In the genomic region with DNA sequence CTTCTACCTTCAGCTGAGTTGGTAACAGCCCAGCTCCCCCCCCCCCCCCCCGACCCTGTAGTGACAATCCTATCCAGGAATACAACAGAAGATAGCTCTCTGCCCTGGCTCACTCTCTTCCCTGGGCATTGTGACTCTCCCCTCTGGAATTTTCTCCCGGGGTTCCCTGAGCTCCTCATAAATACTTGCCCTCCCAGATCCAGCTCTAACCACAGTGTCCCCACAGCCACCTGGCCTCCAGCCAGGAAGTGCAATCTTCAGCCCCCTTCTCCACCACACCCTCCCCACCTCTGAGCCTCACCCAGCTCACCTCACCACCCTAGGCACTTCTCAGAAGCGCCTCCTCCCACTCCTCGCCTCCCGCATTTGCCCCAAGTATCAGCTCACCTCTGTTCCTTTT, we compare ENCODE assay signal across 26 mouse cellular contexts. TPM values are rescaled to one million over a fixed set of nuclear protein-coding genes. Genes with fewer than 3 reads are reported as not detected.
"Had no signal": no experiment of that assay in that cellular context is flagged by ENCODE, and none has a peak within 500 bp of the region (broad histone marks: within the 10 kb centered on the region; RNA-seq: fewer than 3 reads in every experiment).

No protein-coding gene starts in this region.

- H3K4me3 ChIP-seq: heart, adult 2 months; heart, embryonic 13.5 days; heart, embryonic 15.5 days; hindbrain, embryonic 13.5 days; hindbrain, embryonic 15.5 days; kidney, embryonic 15.5 days; left cerebral cortex, adult 2 months; limb, embryonic 13.5 days; limb, embryonic 15.5 days; liver, embryonic 12.5 days had no signal

- H3K4me2 ChIP-seq: heart, embryonic 11.5 days; heart, embryonic 13.5 days; heart, embryonic 15.5 days; hindbrain, embryonic 13.5 days; hindbrain, embryonic 15.5 days; kidney, embryonic 15.5 days; limb, embryonic 13.5 days; limb, embryonic 15.5 days; liver, embryonic 12.5 days had no signal

- H3K9me3 ChIP-seq: heart, embryonic 13.5 days; heart, embryonic 15.5 days; hindbrain, embryonic 13.5 days; hindbrain, embryonic 15.5 days; kidney, embryonic 15.5 days; limb, embryonic 13.5 days; limb, embryonic 15.5 days; liver, embryonic 12.5 days had no signal

- ATAC-seq: hindbrain, postnatal 0 days; liver, embryonic 12.5 days had no signal

- H3K27me3 ChIP-seq: heart, embryonic 13.5 days; hindbrain, embryonic 13.5 days; hindbrain, embryonic 15.5 days; kidney, embryonic 15.5 days; limb, embryonic 13.5 days; limb, embryonic 15.5 days; liver, embryonic 12.5 days had no signal

- DNase-seq: gastrocnemius, postnatal 14 days; gastrocnemius, postnatal 36 days; heart, adult 2 months; heart, postnatal 14 days; heart, postnatal 36 days; kidney, adult 11 months; kidney, adult 2 months; kidney, adult 9 months; kidney, postnatal 14 days; kidney, postnatal 36 days; layer of hippocampus, adult 9-11 months; left cerebral cortex, postnatal 4 days had no signal

- H3K9ac ChIP-seq: heart, embryonic 13.5 days; heart, embryonic 15.5 days; hindbrain, embryonic 13.5 days; hindbrain, embryonic 15.5 days; kidney, embryonic 15.5 days; limb, embryonic 13.5 days; limb, embryonic 15.5 days; liver, embryonic 12.5 days; liver, embryonic 14.5 days had no signal

- H3K36me3 ChIP-seq: heart, embryonic 13.5 days; heart, embryonic 15.5 days; hindbrain, embryonic 13.5 days; hindbrain, embryonic 15.5 days; kidney, embryonic 15.5 days; limb, embryonic 13.5 days; limb, embryonic 15.5 days; liver, embryonic 12.5 days had no signal

- H3K4me1 ChIP-seq: heart, embryonic 13.5 days; heart, embryonic 15.5 days; hindbrain, embryonic 13.5 days; hindbrain, embryonic 15.5 days; kidney, embryonic 15.5 days; limb, embryonic 13.5 days; limb, embryonic 15.5 days; liver, embryonic 12.5 days had no signal

- H3K27ac ChIP-seq: heart, adult 2 months; heart, embryonic 13.5 days; heart, embryonic 15.5 days; hindbrain, embryonic 13.5 days; hindbrain, embryonic 15.5 days; hindbrain, postnatal 0 days; kidney, embryonic 15.5 days; kidney, postnatal 0 days; left cerebral cortex, adult 2 months; limb, embryonic 13.5 days; limb, embryonic 15.5 days; liver, embryonic 12.5 days; liver, embryonic 14.5 days had no signal

RNA-seq across cellular contexts. Expression of a gene that starts 46.7 kb away (rescaled TPM):
- total RNA-seq: hematopoietic stem cell, adult 5-6 weeks had no signal
